Mouse (Mus musculus): ENCODE measurements around the gene Herc2.

- TF ChIP-seq EP300 (IDR thresholded peaks at IDR 0.05; ENCODE audit: low read depth): no peak
- no peak for TF ChIP-seq CTCF (IDR thresholded peaks at IDR 0.05; ENCODE audit: low read depth)
Measured at GRCm38 (mm10) chr7:56129577-56129976, 79.6 kb downstream of the Herc2 start.

Data from heart, postnatal 0 days (tissue).